Comparison of ENCODE assay signal across 8 mouse cellular contexts in genomic region chr8:125669700-125670195, GRCm38 (mm10). TPM values are rescaled to one million over a fixed set of nuclear protein-coding genes. Genes with fewer than 3 reads are reported as not detected.
A peak's percentile ranks its signal among the peaks of the same experiment; 100 is the strongest.
DNase-seq lines count a peak whose midpoint lies in the region; ATAC-seq and TF ChIP-seq lines count a peak whose summit lies in the region.

Gene Map10 (plus strand): TSS chr8:125669818.

- WGBS in embryonic facial prominence, embryonic 11.5 days = under 1% methylated on average over 61 of the region's 62 CpGs
- 2% methylated on average over 62 of the region's 62 CpGs for WGBS in kidney, adult 2 months
- 2% methylated on average over 62 of the region's 62 CpGs for WGBS in limb, embryonic 10.5 days
- WGBS in midbrain, embryonic 12.5 days = 3% methylated on average over 43 of the region's 62 CpGs

- TF ChIP-seq POLR2A in kidney, adult 2 months (IDR thresholded peaks at IDR 0.05; ENCODE audit: low read depth, low read length) = no peak

- TF ChIP-seq CTCF in kidney, adult 2 months (conservative IDR thresholded peaks at IDR 0.05; ENCODE audit: insufficient read depth, insufficient read length, low read depth, low read length) = no peak

- no peaks in the 10 kb centered on the region for H3K4me1 ChIP-seq in embryonic facial prominence, embryonic 11.5 days (ENCODE audit: control insufficient read depth, insufficient read depth, low read length)
- peaks cover 3% of the 10 kb centered on the region; the same call in 1 of the 2 replicates for H3K4me1 ChIP-seq in kidney, adult 2 months (ENCODE audit: control insufficient read depth, insufficient read depth, low read length)
- H3K4me1 ChIP-seq in limb, embryonic 10.5 days = peaks cover 6% of the 10 kb centered on the region
- peaks cover 24% of the 10 kb centered on the region for H3K4me1 ChIP-seq in midbrain, embryonic 12.5 days

- peak within 1 kb of the TSS; percentile 94 for H3K4me2 ChIP-seq in embryonic facial prominence, embryonic 11.5 days (ENCODE audit: low read depth, low read length)
- H3K4me2 ChIP-seq in midbrain, embryonic 12.5 days (replicated peaks) = peak within 1 kb of the TSS; percentile 76

- no peaks in the 10 kb centered on the region for H3K36me3 ChIP-seq in embryonic facial prominence, embryonic 11.5 days (replicated peaks; ENCODE audit: control insufficient read depth, insufficient read depth, low read depth, low read length)
- no peaks in the 10 kb centered on the region; the same call in 1 of the 2 replicates for H3K36me3 ChIP-seq in kidney, adult 2 months (ENCODE audit: control insufficient read depth, insufficient read depth, low read length)
- peaks cover 21% of the 10 kb centered on the region for H3K36me3 ChIP-seq in limb, embryonic 10.5 days
- H3K36me3 ChIP-seq in midbrain, embryonic 12.5 days = peaks cover 16% of the 10 kb centered on the region

- no peak within 1 kb of the TSS; the same call in 1 of the 2 replicates for H3K27ac ChIP-seq in embryonic facial prominence, embryonic 11.5 days (replicated peaks; ENCODE audit: low read depth, low read length)
- no peak within 1 kb of the TSS; the same call in 1 of the 2 replicates for H3K27ac ChIP-seq in kidney, adult 2 months (ENCODE audit: insufficient read depth, low read depth, low read length)
- H3K27ac ChIP-seq in limb, embryonic 10.5 days = peak within 1 kb of the TSS; percentile 90
- H3K27ac ChIP-seq in midbrain, embryonic 12.5 days (replicated peaks) = peak within 1 kb of the TSS; percentile 50; the same call in 1 of the 2 replicates

- ATAC-seq in embryonic facial prominence, embryonic 11.5 days (replicated peaks; ENCODE audit: insufficient number of reproducible peaks, low FRiP score, low TSS enrichment, low read depth) = peak; percentile 76
- peak; percentile 80 for ATAC-seq in midbrain, embryonic 12.5 days (ENCODE audit: low FRiP score, low read depth)

- H3K4me3 ChIP-seq in embryonic facial prominence, embryonic 11.5 days (ENCODE audit: low read depth, low read length) = peak within 1 kb of the TSS; percentile 54
- peak within 1 kb of the TSS; percentile 58 for H3K4me3 ChIP-seq in kidney, adult 2 months (ENCODE audit: insufficient read depth, low read depth, low read length)
- peak within 1 kb of the TSS; percentile 69 for H3K4me3 ChIP-seq in limb, embryonic 10.5 days
- peak within 1 kb of the TSS; percentile 57 for H3K4me3 ChIP-seq in midbrain, embryonic 12.5 days

- H3K9me3 ChIP-seq in embryonic facial prominence, embryonic 11.5 days (replicated peaks; ENCODE audit: control insufficient read depth, low read length) = peaks cover 16% of the 10 kb centered on the region
- H3K9me3 ChIP-seq in limb, embryonic 10.5 days (replicated peaks) = peaks cover 18% of the 10 kb centered on the region
- peaks cover 25% of the 10 kb centered on the region for H3K9me3 ChIP-seq in midbrain, embryonic 12.5 days

- no peaks in the 10 kb centered on the region for H3K27me3 ChIP-seq in embryonic facial prominence, embryonic 11.5 days (ENCODE audit: control insufficient read depth, insufficient read depth, low read length)
- no peaks in the 10 kb centered on the region for H3K27me3 ChIP-seq in kidney, adult 2 months (replicated peaks; ENCODE audit: control insufficient read depth, insufficient read depth, low read length)
- H3K27me3 ChIP-seq in limb, embryonic 10.5 days (ENCODE audit: low read depth, poor library complexity, severe bottlenecking) = peaks cover 10% of the 10 kb centered on the region; the same call in 1 of the 2 replicates
- peaks cover 22% of the 10 kb centered on the region for H3K27me3 ChIP-seq in midbrain, embryonic 12.5 days

- peak within 1 kb of the TSS; percentile 81 for H3K9ac ChIP-seq in embryonic facial prominence, embryonic 11.5 days (replicated peaks; ENCODE audit: low read length)
- H3K9ac ChIP-seq in midbrain, embryonic 12.5 days (replicated peaks) = peak within 1 kb of the TSS; percentile 71

- peak; percentile 82 to 90 for DNase-seq in adrenal gland, postnatal 36 days
- peak; percentile 90 for DNase-seq in embryonic facial prominence, embryonic 11.5 days (ENCODE audit: low spot score)
- peak; percentile 83 for DNase-seq in heart, adult 8-10 months (ENCODE audit: low spot score)
- DNase-seq in kidney, adult 2 months = peak; percentile 92
- peak; percentile 91 for DNase-seq in limb, embryonic 10.5 days (ENCODE audit: low spot score)
- DNase-seq in skeletal muscle tissue, adult 2 months (ENCODE audit: low read depth, low spot score) = peak; percentile 86
- DNase-seq in yolk sac, embryonic 10.5 days (ENCODE audit: low spot score) = peak; percentile 80

RNA-seq across cellular contexts. Expression of gene Map10, which starts in this region (rescaled TPM):
- 1 to 10 TPM; 3.3 to 4.2 TPM for total RNA-seq in adrenal gland, postnatal 36 days (2021)
- 8.1 and 8.4 TPM in 2 replicates for polyA plus RNA-seq in embryonic facial prominence, embryonic 11.5 days (2014; fragmentation: Nextera tagmentation; extraction: Ambion mirVana)
- total RNA-seq in heart, adult 8-10 months (2022) = 1 to 10 TPM; 4.9 to 7.0 (median 6.4) TPM
- polyA plus RNA-seq in kidney, adult 2 months (2012; rRNA removed) = 1.8 and 2.7 TPM in 2 replicates
- 5.6 and 7.8 TPM in 2 replicates for polyA plus RNA-seq in limb, embryonic 10.5 days (2016; fragmentation: Nextera tagmentation; extraction: Ambion mirVana)
- polyA plus RNA-seq in midbrain, embryonic 12.5 days (2016; fragmentation: Nextera tagmentation; extraction: Ambion mirVana) = 9.9 and 10.9 TPM in 2 replicates

Comparison
In these comparisons a context has a peak if more than half of its experiments do, and no peak if none do; other contexts are left out.
1. H3K27ac ChIP-seq: peak in limb, embryonic 10.5 days (single experiment) and midbrain, embryonic 12.5 days (single experiment); none in embryonic facial prominence, embryonic 11.5 days (single experiment) and kidney, adult 2 months (single experiment).
2. Peak in every context shown above with its lines, with median percentiles within 50 percentile points of each other: DNase-seq and H3K4me3 ChIP-seq.